Mouse (Mus musculus): ENCODE measurements around the gene Moxd2. TPM values are rescaled to one million over a fixed set of nuclear protein-coding genes. Genes with fewer than 3 reads are reported as not detected.

The Moxd2 gene
- not detected in 2 replicates for polyA plus RNA-seq (2015; fragmentation: Nextera tagmentation; extraction: Ambion mirVana)

DNA sequence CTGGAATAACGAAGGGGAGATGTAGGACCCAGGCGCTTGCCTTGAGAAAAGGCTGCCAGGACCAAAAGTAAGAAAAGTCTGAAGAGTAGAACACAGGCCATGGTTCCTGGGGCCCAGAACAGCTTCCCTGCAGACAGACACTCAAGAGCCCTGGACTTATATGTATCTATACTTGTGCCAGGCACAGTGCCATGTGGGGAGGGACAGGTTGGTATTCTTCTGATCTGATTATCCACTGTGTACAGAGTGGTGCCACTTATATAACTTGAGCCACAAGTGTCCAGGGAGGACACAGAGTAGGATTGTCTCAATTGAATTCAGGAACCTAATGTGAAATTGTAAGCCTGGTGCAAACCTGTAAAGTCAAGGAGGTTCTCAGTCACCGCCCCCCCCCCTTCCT lies at the start of gene Moxd2:
Gene Moxd2, minus strand, starts transcription at position 101 of the 400 bp plus-strand sequence.
- 91% methylated on average over 3 of the region's 3 CpGs for WGBS
- Histone ChIP-seq H3K4me2 (ENCODE audit: low read length) (no peak within 1 kb of the TSS), H3K27ac (ENCODE audit: low read length) (no peak within 1 kb of the TSS), H3K9me3 (replicated peaks; ENCODE audit: control insufficient read depth, low read length, poor library complexity, severe bottlenecking) (no peaks in the 10 kb centered on the region), H3K27me3 (ENCODE audit: control insufficient read depth, insufficient read depth, low read depth, low read length) (no peaks in the 10 kb centered on the region), H3K9ac (ENCODE audit: low read depth, low read length) (no peak within 1 kb of the TSS), H3K4me3 (ENCODE audit: low read depth, low read length) (no peak within 1 kb of the TSS), H3K36me3 (ENCODE audit: control insufficient read depth, insufficient read depth, low read length) (no peaks in the 10 kb centered on the region), H3K4me1 (ENCODE audit: control insufficient read depth, insufficient read depth, low read length) (no peaks in the 10 kb centered on the region)
- no peak for ATAC-seq

DNA sequence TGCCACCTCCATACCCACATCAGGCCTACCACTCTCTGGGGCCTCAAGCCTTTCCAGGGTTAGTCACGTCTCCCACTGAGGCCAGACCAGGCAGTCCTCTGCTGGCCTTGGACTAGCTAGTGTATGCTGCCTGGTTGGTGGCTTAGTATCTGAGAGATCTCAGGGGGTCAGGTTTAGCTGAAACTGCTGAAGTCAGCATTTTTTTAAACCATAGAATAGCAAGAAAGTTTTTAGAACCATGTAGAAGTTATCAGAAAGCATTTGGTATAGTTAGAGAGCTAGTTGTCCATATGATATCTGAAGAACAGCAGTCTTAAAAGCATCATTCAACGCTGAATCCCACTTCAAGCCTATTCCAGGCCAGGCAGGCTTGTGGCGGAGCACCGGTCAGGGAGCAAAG lies 32.7 kb upstream of the Moxd2 start:
- 89% methylated on average over 4 of the region's 4 CpGs for WGBS

DNA sequence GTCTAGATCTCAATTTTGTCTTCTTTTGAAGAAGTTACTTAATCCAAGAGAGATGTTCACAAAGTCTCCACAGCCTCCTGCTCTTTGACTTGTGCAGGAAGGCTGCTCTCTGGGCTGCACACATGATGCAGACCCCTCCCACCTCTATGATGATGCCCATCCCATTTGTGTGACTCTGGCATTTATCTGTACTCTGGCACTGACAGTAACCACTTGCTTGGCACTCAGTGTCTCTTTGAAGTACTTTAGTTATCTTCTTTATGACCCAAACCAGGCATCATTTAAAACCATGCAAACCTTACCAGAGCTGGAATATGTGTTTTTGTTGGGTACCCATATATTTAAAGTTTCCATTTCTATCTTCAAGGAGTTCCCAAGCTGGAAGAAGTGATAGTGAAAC lies 13.0 kb upstream of the Moxd2 start, which contains the start of gene Prss58:
Gene Prss58, minus strand, starts transcription at position 101 of the 400 bp plus-strand sequence.
- Histone ChIP-seq H3K4me1 (ENCODE audit: control insufficient read depth, insufficient read depth, low read length) (no peaks in the 10 kb centered on the region), H3K4me3 (ENCODE audit: low read depth, low read length) (no peak within 1 kb of the TSS), H3K27me3 (ENCODE audit: control insufficient read depth, insufficient read depth, low read depth, low read length) (no peaks in the 10 kb centered on the region), H3K9me3 (replicated peaks; ENCODE audit: control insufficient read depth, low read length, poor library complexity, severe bottlenecking) (no peaks in the 10 kb centered on the region), H3K9ac (ENCODE audit: low read depth, low read length) (no peak within 1 kb of the TSS), H3K36me3 (ENCODE audit: control insufficient read depth, insufficient read depth, low read length) (no peaks in the 10 kb centered on the region), H3K4me2 (ENCODE audit: low read length) (no peak within 1 kb of the TSS), H3K27ac (ENCODE audit: low read length) (no peak within 1 kb of the TSS)
- no peak for ATAC-seq

More for the DNA sequence above, 32.7 kb upstream of the Moxd2 start:
- no peak for ATAC-seq
- H3K36me3 ChIP-seq (ENCODE audit: control insufficient read depth, insufficient read depth, low read length), result no peaks in the 10 kb centered on the region
- H3K9me3 ChIP-seq (replicated peaks; ENCODE audit: control insufficient read depth, low read length, poor library complexity, severe bottlenecking), result no peaks in the 10 kb centered on the region
- no peak overlapping the region for H3K27ac ChIP-seq (ENCODE audit: low read length)
- H3K4me2 ChIP-seq (ENCODE audit: low read length), result no peak overlapping the region
- no peaks in the 10 kb centered on the region for H3K4me1 ChIP-seq (ENCODE audit: control insufficient read depth, insufficient read depth, low read length)
- no peak overlapping the region for H3K9ac ChIP-seq (ENCODE audit: low read depth, low read length)
- H3K27me3 ChIP-seq (ENCODE audit: control insufficient read depth, insufficient read depth, low read depth, low read length), result no peaks in the 10 kb centered on the region
- H3K4me3 ChIP-seq (ENCODE audit: low read depth, low read length), result no peak overlapping the region

DNA sequence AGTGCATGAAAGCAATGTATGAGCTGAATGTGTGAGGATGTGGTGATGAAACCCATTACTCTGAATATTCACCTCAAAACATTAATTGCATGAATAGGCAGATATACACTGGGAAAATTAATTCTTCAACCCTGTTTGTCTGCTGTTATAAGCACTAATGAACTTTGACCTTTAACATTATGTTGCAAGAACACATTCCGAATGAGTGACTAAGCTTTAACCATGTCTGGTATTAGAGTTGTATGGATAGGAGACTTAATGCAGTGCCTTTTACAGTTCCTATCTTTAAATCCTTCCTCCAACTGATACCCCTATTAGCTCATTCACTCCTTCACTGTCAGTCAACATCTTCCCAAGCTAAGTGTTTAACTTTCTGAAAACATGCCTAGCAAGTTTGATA lies 7.4 kb upstream of the Moxd2 start:
- no peak overlapping the region for H3K27ac ChIP-seq (ENCODE audit: low read length)
- no peaks in the 10 kb centered on the region for H3K36me3 ChIP-seq (ENCODE audit: control insufficient read depth, insufficient read depth, low read length)
- WGBS, result 80% methylated on average over 1 of the region's 1 CpGs
- no peak overlapping the region for H3K4me3 ChIP-seq (ENCODE audit: low read depth, low read length)
- no peak for ATAC-seq
- H3K4me2 ChIP-seq (ENCODE audit: low read length), result no peak overlapping the region
- no peaks in the 10 kb centered on the region for H3K9me3 ChIP-seq (replicated peaks; ENCODE audit: control insufficient read depth, low read length, poor library complexity, severe bottlenecking)
- no peaks in the 10 kb centered on the region for H3K27me3 ChIP-seq (ENCODE audit: control insufficient read depth, insufficient read depth, low read depth, low read length)
- no peak overlapping the region for H3K9ac ChIP-seq (ENCODE audit: low read depth, low read length)
- no peaks in the 10 kb centered on the region for H3K4me1 ChIP-seq (ENCODE audit: control insufficient read depth, insufficient read depth, low read length)

DNA sequence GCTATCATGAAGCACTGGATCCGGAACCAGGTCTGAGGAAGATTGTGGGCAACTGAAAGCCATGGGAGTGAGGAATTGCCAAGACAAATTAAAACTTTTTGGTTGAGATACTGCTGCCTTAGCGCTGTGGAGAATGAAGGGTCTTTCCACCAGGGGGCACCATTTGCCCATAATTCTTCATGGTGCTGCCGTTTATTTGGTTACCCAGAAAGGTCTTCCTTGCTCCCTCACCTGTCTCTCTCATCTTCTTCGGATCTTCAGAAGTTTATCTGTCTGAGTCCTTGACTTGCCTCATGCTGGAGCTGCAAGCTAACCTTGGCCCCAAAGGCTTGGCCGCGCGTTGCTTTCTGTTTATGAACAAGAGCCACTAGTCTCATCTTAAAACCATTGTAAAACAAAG lies 6.3 kb upstream of the Moxd2 start:
- no peak overlapping the region for H3K4me3 ChIP-seq (ENCODE audit: low read depth, low read length)
- no peaks in the 10 kb centered on the region for H3K27me3 ChIP-seq (ENCODE audit: control insufficient read depth, insufficient read depth, low read depth, low read length)
- H3K36me3 ChIP-seq (ENCODE audit: control insufficient read depth, insufficient read depth, low read length), result no peaks in the 10 kb centered on the region
- H3K4me2 ChIP-seq (ENCODE audit: low read length), result no peak overlapping the region
- H3K4me1 ChIP-seq (ENCODE audit: control insufficient read depth, insufficient read depth, low read length), result no peaks in the 10 kb centered on the region
- WGBS, result 42% methylated on average over 7 of the region's 7 CpGs
- no peak overlapping the region for H3K9ac ChIP-seq (ENCODE audit: low read depth, low read length)
- no peak overlapping the region for H3K27ac ChIP-seq (ENCODE audit: low read length)
- no peak for ATAC-seq
- H3K9me3 ChIP-seq (replicated peaks; ENCODE audit: control insufficient read depth, low read length, poor library complexity, severe bottlenecking), result no peaks in the 10 kb centered on the region

DNA sequence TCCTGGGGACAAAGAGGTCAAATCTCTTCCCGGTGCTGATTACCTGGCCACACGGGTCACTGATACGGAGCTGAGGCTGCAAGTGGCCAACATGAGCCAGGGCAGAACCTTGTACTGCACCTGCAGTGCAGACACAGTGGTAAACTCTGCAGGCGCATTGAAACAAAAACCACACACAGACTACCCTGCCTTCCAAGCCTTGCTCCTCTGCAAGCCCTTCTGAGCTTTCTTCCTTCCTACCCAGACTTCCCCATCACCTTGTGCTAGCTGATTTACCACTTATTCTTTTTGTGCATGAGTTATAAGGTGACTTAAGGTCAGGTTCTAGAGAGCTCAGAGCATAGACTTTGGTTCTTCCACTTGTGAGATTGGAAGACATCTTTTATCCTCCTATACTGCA lies 4.5 kb upstream of the Moxd2 start:
- H3K27ac ChIP-seq (ENCODE audit: low read length), result no peak overlapping the region
- WGBS, result 79% methylated on average over 4 of the region's 4 CpGs
- no peak overlapping the region for H3K4me3 ChIP-seq (ENCODE audit: low read depth, low read length)
- no peak overlapping the region for H3K4me2 ChIP-seq (ENCODE audit: low read length)
- no peaks in the 10 kb centered on the region for H3K9me3 ChIP-seq (replicated peaks; ENCODE audit: control insufficient read depth, low read length, poor library complexity, severe bottlenecking)
- H3K9ac ChIP-seq (ENCODE audit: low read depth, low read length), result no peak overlapping the region
- H3K4me1 ChIP-seq (ENCODE audit: control insufficient read depth, insufficient read depth, low read length), result no peaks in the 10 kb centered on the region
- ATAC-seq, result no peak
- no peaks in the 10 kb centered on the region for H3K36me3 ChIP-seq (ENCODE audit: control insufficient read depth, insufficient read depth, low read length)
- no peaks in the 10 kb centered on the region for H3K27me3 ChIP-seq (ENCODE audit: control insufficient read depth, insufficient read depth, low read depth, low read length)

DNA sequence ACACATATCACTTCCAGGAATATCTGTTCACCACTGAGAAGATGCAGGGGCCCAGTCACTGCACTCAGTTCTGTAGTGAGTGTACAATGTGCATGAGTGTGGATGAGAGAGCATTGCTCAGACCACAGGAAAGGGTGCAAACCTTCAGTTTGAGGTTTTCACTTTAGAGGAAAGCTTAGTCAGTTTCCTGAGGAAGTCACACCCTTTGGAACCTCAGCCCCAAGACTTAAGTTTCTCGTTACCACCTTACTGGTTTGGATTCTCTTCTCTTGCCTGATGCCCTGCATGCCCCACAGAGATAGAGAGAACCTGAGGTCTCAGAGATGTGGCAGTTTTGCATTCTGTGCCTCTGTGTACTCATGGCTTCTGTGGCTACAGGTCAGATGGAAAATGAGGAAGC lies 3.7 kb upstream of the Moxd2 start:
- Histone ChIP-seq H3K9ac (ENCODE audit: low read depth, low read length) (no peak overlapping the region), H3K27me3 (ENCODE audit: control insufficient read depth, insufficient read depth, low read depth, low read length) (no peaks in the 10 kb centered on the region), H3K27ac (ENCODE audit: low read length) (no peak overlapping the region), H3K36me3 (ENCODE audit: control insufficient read depth, insufficient read depth, low read length) (no peaks in the 10 kb centered on the region), H3K4me2 (ENCODE audit: low read length) (no peak overlapping the region), H3K9me3 (replicated peaks; ENCODE audit: control insufficient read depth, low read length, poor library complexity, severe bottlenecking) (no peaks in the 10 kb centered on the region), H3K4me3 (ENCODE audit: low read depth, low read length) (no peak overlapping the region), H3K4me1 (ENCODE audit: control insufficient read depth, insufficient read depth, low read length) (no peaks in the 10 kb centered on the region)
- no peak for ATAC-seq
- WGBS, result 83% methylated on average over 1 of the region's 1 CpGs

DNA sequence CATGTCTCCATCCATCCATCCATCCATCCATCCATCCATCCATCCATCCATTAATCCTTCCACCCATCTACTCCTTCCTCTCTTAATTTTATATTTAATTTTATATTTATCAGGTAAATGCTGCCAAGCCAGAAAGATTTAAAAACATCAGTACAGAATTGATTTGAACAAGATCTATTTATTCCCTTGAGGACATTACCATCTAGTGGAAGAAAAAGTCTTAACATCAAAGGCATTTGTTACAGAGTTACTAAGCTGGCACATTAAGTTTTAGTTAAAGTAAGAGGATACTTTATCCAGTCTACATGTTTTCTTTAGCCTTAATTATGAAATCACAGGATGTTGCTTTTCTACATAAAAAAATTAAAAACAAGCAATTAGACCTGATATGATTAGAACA lies 42.0 kb downstream of the Moxd2 start:
- no peak for ATAC-seq
- H3K27ac ChIP-seq (ENCODE audit: low read length), result no peak overlapping the region
- no peak overlapping the region for H3K9ac ChIP-seq (ENCODE audit: low read depth, low read length)
- no peaks in the 10 kb centered on the region for H3K9me3 ChIP-seq (replicated peaks; ENCODE audit: control insufficient read depth, low read length, poor library complexity, severe bottlenecking)
- H3K4me2 ChIP-seq (ENCODE audit: low read length), result no peak overlapping the region
- no peaks in the 10 kb centered on the region for H3K4me1 ChIP-seq (ENCODE audit: control insufficient read depth, insufficient read depth, low read length)
- H3K36me3 ChIP-seq (ENCODE audit: control insufficient read depth, insufficient read depth, low read length), result no peaks in the 10 kb centered on the region
- no peaks in the 10 kb centered on the region for H3K27me3 ChIP-seq (ENCODE audit: control insufficient read depth, insufficient read depth, low read depth, low read length)
- H3K4me3 ChIP-seq (ENCODE audit: low read depth, low read length), result no peak overlapping the region

Measured in midbrain, embryonic 16.5 days (tissue).